Mouse (Mus musculus) left cerebral cortex, postnatal 10 days (tissue): ENCODE data around the gene Cep83. TPM values are rescaled to one million over a fixed set of nuclear protein-coding genes. Genes with fewer than 3 reads are reported as not detected.
A peak's percentile ranks its signal among the peaks of the same experiment; 100 is the strongest.

Source experiments
- DNase-seq, 2 experiments: peaks; one replicate each; pipeline ENCODE4 v3.0.0; 2021 to 2022; ENCODE audit warnings: low spot score in 2 of 2, mixed read lengths in 1 of 2; ENCODE audit errors: extremely low spot score in 1 of 2
- intact Hi-C: fragments of 180-260 bp; cut with DNase I; formaldehyde crosslinking; loops from one replicate; pipeline ENCODE4 v1.15.1; 2025
- total RNA-seq, 2 experiments: library from RNA; stranded (reverse); gene quantifications; 2 replicates each; pipeline ENCODE4 v1.2.3; 2021

Cep83 gene
- total RNA-seq, 2 experiments from 2014 or later: 32.3 to 34.2 TPM

DNA sequence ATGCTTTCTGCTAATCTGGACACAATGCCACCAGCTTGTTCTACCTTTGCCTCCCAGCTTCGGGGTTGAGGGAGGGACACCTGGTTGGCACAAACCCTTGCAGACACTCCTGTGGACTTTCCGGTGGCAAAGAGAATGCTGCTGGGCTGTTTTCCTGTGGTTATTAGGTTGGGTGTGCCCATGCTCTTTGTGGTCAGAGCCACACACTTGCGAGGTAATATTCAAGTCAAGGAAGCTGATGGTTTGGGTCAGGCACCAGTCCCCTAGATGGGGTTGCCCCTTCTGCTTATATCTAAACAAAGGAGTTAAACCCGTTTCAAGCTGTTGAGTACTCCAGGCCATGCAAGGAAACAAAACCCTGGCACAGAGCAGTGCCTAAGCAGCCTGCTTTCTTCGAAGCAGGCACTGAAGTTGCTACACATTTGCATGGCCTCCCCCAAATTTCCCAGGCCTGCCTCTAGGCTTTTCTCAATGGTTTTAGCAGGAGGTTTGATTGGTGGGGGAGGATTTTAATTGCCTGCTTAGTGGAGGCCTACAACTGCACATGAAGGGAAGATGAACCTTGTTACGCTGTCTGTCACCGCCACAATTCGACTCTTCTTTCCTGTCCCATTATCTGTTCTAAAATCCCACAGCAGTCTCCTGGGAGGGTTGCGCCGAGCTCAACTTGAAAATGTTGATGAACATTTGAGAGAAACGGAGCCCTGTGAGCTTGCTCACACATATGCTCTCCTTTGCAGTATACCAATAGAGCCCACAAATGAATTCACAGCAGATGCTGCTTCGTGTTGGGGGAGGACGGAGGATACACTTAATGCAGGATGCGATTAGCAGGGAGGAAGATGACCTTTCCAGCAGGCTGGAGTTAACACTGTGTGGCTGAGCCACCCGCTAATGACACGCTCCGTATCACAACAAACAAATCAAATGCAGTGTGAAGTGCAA lies 123.7 kb downstream of the Cep83 start:
- no peak for DNase-seq
- intact Hi-C loops: no loop called here

DNA sequence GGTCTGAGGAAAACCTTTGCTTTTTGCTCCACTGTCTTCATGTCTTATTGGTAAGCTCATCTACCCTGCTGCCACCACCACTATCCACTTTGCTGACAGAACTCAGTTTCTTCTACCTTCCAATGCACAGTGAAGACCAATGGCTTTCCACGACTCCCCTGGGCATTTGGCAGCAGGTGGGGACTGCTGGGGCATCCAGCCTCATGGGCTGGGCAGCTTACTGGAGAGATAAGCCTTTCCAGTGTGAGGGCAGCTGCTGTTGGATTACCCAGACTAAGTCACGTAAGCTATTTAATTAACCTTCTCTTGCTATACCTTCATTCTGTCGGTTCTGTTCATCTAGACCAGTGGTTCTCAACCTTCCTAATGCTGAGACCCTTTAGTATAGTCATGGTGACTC lies 129.7 kb downstream of the Cep83 start:
- intact Hi-C loops: no loop called here

DNA sequence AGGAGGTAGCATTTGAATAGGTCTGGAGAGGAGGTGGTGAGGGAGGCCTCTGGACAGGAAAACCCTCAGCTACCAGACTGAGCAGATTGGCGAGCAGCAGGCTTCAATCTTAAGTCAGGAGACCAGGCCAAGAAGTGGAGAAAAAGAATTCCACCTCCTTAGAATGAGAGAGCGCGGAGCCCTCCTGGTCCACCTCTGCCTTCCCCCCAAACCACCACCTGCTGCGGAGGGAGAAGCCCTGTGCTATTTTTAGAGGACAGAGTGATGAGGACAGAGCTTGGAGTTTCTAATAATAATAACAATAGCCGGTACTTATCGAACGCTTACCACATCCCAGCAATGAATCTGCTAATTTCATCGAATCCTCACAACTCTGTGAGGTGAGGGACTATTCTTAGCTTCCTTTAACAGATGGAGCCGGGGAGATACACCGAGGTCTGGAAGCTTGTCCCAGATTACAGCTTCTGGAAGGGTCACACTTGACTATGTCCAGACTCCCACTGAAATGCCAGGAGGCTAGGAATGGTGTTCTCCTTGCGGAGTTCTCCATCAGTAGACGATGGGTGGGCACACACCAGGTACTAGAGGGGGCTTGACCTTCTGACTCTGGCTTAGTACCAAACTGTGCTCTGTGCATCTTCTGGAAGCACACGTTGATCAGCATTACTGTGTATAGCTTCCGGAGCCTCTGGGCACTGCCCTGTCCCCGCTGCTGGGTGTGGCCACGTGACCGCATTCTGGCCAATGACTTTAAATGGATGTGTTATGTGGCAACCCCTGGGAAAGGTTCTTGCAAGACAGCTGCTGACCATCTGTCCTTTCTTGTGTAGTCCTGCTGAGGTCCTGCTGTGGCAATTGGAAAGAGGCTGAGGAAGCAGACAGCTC lies 130.6 kb downstream of the Cep83 start:
- intact Hi-C loops: no loop called here
- no peak for DNase-seq

More for the DNA sequence above, 129.7 kb downstream of the Cep83 start:
- DNase-seq: no peak

- intact Hi-C loops: no loop called here
- DNase-seq: no peak
These were observed 135.7 kb downstream of the Cep83 start for GRCm38 (mm10) chr10:94823971-94824760.

DNA sequence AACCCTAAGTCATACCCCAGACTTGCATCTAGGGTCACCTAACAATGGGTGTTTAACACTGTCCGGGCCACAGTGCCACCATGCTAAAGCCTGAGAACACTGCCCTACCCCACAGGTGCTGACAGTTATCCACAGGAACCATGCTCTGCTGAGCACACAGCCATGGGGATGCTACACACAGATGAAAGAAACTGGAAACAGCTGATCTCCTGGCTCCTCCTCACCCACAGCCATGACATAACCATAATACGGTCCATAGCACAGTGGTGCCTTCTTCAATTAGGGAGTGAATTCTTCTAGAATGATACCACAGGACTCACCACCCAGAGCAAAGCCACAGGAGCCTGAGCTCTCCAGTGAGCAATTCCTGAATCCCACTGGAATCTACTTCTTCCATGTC lies 137.5 kb downstream of the Cep83 start:
- intact Hi-C loops: loop anchor here (5.0 kb wide), 1 partner anchor 116 kb away; the partner anchor contains the start of gene Plxnc1
- DNase-seq: no peak

- no peak for DNase-seq
- intact Hi-C loops: loop anchor here (5.0 kb wide), 1 partner anchor 116 kb away; the partner anchor contains the start of gene Plxnc1
These were observed 138.0 kb downstream of the Cep83 start for GRCm38 (mm10) chr10:94826436-94826835.

GRCm38 (mm10) chr10:94827325-94827724 lies 138.9 kb downstream of the Cep83 start:
- DNase-seq: no peak
- intact Hi-C loops: loop anchor here (5.0 kb wide), 1 partner anchor 115 kb away; the partner anchor contains the start of gene Plxnc1

DNA sequence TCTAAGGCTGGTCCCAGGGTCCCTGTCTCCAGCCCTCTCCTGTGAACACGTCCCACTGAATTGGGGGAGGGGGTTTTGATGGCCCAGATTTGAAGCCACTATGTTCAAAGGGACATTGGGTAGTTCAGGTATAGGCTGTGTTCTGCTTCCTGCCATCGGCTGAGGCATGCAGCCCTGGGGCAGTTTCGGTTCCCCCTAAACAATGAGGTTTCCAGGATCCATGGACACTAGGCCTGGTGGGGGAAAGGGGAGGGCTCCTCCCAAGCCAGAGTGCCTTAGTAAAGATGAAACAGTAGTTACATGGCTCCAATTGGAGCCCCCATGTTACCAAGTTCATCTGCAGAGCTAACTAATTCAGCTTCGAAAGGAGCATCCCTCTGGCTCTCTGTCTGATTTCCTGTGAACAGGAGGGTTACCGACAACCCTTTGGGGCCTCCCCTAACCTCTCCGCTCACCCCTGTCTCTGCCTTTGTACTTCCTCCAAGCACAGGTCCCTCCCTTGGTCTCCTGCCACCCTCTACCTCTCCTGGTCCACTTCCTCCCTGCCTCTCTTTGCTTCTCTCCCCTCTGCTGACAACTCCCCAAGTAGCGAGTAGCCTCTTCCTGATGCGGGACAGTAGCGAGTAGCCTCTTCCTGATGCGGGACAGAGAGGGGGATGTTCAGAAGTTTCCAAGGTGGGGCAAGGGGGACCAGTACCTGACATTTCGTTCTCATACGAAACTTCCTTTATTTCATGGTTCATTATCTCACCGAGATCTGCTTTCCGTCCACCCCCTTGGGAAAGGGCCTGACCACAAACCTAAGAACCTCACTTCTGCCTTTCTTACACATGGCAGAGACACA lies 139.7 kb downstream of the Cep83 start:
- intact Hi-C loops: loop anchor here (5.0 kb wide), 1 partner anchor 114 kb away; the partner anchor contains the start of gene Plxnc1
- DNase-seq: no peak

GRCm38 (mm10) chr10:94828734-94829230 lies 140.3 kb downstream of the Cep83 start:
- intact Hi-C loops: loop anchor here (5.0 kb wide), 1 partner anchor 114 kb away; the partner anchor contains the start of gene Plxnc1
- no peak for DNase-seq

GRCm38 (mm10) chr10:94829407-94829806 lies 141.0 kb downstream of the Cep83 start:
- DNase-seq: peak; percentile 93 to 94
- intact Hi-C loops: loop anchor here (5.0 kb wide), 1 partner anchor 113 kb away; the partner anchor contains the start of gene Plxnc1

GRCm38 (mm10) chr10:94835874-94836273 lies 147.4 kb downstream of the Cep83 start:
- DNase-seq: no peak
- intact Hi-C loops: no loop called here
